Mouse (Mus musculus) cortical plate, adult 2 months (tissue): ENCODE data around the gene 1700057G04Rik. TPM values are rescaled to one million over a fixed set of nuclear protein-coding genes. Genes with fewer than 3 reads are reported as not detected.

Experiments used
- H3K27ac ChIP-seq: fragments of 200-500 bp; 2 replicates; pipeline ENCODE4 v1.5.1; 2012; ENCODE audit warnings: low read length, control low read depth, inconsistent platforms; ENCODE audit not compliant: insufficient read depth
- H3K4me1 ChIP-seq: fragments of 200-500 bp; 2 replicates; pipeline ENCODE4 v1.6.1; 2011; ENCODE audit warnings: low read length; ENCODE audit not compliant: control insufficient read depth, insufficient read depth
- H3K4me3 ChIP-seq: fragments of 200-500 bp; 2 replicates; pipeline ENCODE4 v1.5.1; 2011; ENCODE audit warnings: mild to moderate bottlenecking, low read length, control low read depth; ENCODE audit not compliant: insufficient read depth
- CTCF ChIP-seq: fragments of 200-500 bp; IDR thresholded peaks from 2 replicates; pipeline ENCODE4 v1.5.1; 2011; ENCODE audit warnings: mild to moderate bottlenecking, control low read depth, low read length; ENCODE audit not compliant: insufficient read depth; ENCODE audit errors: extremely low read depth
- POLR2A ChIP-seq: fragments of 200-500 bp; IDR thresholded peaks from 2 replicates; pipeline ENCODE4 v1.6.1; 2011; ENCODE audit warnings: mild to moderate bottlenecking, low read length, control low read depth; ENCODE audit not compliant: insufficient read depth; ENCODE audit errors: extremely low read depth
- polyA plus RNA-seq: library from polyadenylated mRNA; depleted of rRNA; stranded (reverse); fragments of >200 nt; gene quantifications from 2 replicates; pipeline ENCODE4 v1.2.3, GENCODE M21; 2012

The 1700057G04Rik gene
- polyA plus RNA-seq, 1 experiment = not detected

DNA sequence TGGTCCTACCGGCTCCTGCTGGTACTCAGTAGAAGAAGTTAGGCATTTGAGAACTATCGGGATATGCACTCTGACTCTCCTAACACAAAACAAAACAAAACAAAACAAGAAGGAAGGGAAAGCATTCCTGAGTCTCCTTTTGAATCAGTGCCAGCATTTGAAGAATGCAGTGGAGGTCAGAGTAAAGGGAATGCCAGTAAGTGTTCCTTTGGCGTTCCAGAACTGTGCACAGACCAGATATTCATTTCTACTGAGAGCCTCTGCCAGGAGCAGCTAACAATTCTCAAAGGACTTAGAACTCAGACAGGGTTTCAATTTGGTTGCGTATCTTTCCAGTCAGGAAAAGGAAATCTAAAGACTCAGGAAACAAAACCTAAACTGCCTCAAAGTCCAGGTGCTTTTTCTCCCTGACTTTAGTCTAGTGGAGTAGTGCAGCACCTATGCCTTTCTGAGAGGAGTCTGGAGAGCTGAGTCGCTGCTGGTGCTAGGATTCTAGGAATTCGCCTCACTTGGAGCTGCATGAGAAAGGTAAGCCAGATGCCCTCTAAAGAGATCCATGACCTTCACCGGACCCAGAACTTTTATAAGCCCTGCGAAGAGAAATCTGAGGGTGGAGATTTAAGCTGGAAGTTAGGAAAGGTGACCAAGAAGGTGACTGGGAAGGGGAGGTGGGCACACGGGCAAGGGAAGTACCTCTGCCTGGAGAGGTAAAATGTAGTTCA, 33.5 kb upstream of the 1700057G04Rik start, which contains the start of gene Plscr2:
Gene Plscr2, plus strand, starts transcription at position 117 of the 722 bp plus-strand sequence.
- Histone ChIP-seq H3K4me1 (no peaks in the 10 kb centered on the region), H3K27ac (0 out of 2 replicates have a peak within 1 kb of the TSS, but pooled peaks have one; percentile 59), H3K4me3 (peak within 1 kb of the TSS; percentile 31)
- TF ChIP-seq CTCF = no peak
- no peak for TF ChIP-seq POLR2A

DNA sequence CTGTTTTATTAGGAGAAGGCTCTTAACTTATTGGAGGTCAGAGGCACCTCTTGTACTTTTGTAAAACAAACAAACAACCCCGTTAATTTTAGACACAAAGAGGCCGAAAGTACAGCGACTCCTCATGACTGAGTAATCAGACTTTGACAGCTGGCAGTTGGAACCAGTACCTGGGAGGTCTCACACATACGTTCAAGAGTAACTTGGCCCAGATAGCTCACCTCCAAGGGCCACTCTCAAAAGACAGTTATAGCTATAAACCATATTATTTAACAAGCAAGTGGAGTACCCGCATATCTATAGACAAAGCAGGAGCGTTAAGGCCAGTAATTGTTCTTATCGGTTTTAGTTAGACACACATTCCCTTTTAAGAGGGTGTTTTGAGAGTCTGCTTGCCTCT, 32.8 kb upstream of the 1700057G04Rik start:
- Histone ChIP-seq H3K27ac (no peak overlapping the region), H3K4me3 (peak overlapping the region; percentile 31; the same call in 1 of the 2 replicates)

DNA sequence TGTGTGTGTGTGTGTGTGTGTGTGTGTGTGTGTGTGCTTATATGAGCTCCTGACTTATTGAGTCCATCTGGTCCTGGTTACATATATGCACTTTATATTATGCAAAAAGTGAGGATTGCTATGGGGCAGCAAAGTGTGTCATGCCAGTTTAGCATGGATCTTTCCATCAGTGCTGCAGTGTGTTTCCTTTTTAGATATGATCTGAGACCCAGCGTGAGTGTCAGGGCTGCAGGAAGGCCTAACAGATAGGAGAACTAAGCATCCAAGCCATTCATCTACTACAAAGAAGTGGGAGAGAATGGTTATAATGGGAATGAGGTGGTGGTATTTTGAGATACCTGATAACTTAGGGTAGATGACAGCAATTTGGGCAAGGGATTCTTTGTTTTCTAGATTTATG, 29.1 kb upstream of the 1700057G04Rik start:
- no peaks in the 10 kb centered on the region for H3K4me1 ChIP-seq
- H3K4me3 ChIP-seq = no peak overlapping the region
- H3K27ac ChIP-seq = no peak overlapping the region
- TF ChIP-seq CTCF = no peak
- TF ChIP-seq POLR2A = no peak

More for the DNA sequence above, 32.8 kb upstream of the 1700057G04Rik start:
- no peak for TF ChIP-seq POLR2A
- TF ChIP-seq CTCF = no peak
- no peaks in the 10 kb centered on the region for H3K4me1 ChIP-seq

DNA sequence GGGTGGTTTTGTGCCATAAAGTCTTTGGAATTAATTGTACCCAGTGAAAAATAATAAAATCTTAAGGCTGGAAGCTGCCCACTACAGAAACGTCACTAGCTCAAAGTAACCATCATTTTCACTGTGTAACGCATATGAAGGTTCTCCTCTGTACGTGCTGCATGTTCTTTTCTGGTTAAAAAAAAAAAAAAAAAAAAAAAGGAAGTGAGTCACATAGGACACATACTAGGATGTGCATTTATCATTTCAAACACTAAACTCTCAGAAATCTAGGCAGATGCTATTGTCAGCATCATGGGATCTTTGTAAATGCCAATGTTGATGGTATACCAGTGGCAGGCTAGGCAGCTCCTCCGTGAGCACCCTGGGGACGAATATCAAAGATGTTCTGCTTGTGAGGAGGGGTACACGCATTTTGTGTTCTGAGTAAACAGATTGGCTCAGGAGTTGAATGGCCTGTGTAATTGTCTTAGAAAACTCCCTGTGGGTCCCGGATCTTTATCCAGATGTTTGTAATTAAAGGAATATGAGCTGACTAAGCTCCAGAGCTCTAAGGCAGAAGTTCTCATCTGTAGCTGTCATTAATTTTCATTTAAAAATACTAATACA, 26.5 kb upstream of the 1700057G04Rik start:
- no peaks in the 10 kb centered on the region for H3K4me1 ChIP-seq
- no peak overlapping the region for H3K27ac ChIP-seq
- TF ChIP-seq CTCF (no peak), POLR2A (no peak)
- H3K4me3 ChIP-seq = no peak overlapping the region

DNA sequence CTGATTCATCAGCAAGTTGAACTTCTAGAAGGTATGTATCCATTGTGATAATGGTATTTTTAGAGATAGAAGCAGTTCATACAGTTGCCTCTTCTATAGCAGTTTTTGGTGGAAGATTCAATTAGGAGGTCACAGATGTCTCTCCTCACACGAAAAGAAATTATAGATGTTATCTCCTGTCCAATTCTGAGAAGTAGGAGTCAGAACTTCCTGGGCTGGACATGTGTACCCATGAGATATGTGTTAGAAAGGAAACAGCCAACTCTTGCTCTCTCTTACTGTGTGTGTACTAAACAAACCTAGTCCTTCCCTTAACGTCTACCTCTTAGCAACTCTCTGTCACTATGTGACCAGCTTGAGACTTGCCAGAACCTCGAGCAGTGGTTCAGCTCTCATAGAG, 19.5 kb upstream of the 1700057G04Rik start:
- TF ChIP-seq CTCF = no peak
- TF ChIP-seq POLR2A = no peak
- Histone ChIP-seq H3K4me1 (no peaks in the 10 kb centered on the region), H3K27ac (no peak overlapping the region), H3K4me3 (no peak overlapping the region)

DNA sequence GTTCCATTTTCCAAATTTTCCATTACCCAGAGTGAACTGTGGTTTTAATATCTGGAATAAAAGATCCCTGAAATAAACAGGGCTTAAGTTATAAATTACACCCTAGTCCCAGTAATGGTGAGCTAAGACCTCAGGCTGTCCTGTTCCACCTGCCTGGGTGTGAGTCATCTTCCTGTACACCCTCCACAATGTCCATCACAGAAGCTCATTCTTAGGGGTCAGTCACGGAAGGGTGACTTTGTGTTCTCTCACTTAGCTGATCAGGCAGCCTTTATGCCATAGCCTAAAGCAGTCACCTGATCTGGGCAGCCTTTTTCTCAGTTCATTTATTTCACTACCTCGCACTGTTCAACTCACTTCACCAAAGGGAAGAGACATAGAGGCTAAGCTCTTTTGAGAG, 17.0 kb upstream of the 1700057G04Rik start:
- no peak for TF ChIP-seq POLR2A
- TF ChIP-seq CTCF = no peak
- no peaks in the 10 kb centered on the region for H3K4me1 ChIP-seq
- no peak overlapping the region for H3K27ac ChIP-seq
- H3K4me3 ChIP-seq = no peak overlapping the region

DNA sequence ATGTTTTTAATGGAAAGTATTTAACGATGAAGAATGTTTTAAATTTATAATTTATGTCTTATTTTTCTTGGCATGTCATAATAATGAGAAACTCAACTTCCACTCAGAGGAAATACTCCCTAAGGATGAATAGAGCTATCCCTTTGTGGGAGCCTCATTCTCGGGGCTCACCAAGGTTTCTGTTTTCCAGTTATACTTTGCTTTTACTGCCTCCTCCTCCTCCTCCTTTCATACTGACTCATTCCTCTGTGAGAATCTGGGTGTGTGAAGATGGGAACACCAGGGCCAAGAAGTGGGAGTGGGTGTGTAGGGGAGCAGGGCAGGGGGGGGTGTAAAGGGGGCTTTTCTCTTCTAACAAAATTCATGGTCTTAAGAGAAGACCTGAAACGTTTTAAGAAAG, 16.3 kb upstream of the 1700057G04Rik start:
- H3K27ac ChIP-seq = no peak overlapping the region
- H3K4me1 ChIP-seq = no peaks in the 10 kb centered on the region
- TF ChIP-seq POLR2A (no peak), CTCF (no peak)
- no peak overlapping the region for H3K4me3 ChIP-seq

DNA sequence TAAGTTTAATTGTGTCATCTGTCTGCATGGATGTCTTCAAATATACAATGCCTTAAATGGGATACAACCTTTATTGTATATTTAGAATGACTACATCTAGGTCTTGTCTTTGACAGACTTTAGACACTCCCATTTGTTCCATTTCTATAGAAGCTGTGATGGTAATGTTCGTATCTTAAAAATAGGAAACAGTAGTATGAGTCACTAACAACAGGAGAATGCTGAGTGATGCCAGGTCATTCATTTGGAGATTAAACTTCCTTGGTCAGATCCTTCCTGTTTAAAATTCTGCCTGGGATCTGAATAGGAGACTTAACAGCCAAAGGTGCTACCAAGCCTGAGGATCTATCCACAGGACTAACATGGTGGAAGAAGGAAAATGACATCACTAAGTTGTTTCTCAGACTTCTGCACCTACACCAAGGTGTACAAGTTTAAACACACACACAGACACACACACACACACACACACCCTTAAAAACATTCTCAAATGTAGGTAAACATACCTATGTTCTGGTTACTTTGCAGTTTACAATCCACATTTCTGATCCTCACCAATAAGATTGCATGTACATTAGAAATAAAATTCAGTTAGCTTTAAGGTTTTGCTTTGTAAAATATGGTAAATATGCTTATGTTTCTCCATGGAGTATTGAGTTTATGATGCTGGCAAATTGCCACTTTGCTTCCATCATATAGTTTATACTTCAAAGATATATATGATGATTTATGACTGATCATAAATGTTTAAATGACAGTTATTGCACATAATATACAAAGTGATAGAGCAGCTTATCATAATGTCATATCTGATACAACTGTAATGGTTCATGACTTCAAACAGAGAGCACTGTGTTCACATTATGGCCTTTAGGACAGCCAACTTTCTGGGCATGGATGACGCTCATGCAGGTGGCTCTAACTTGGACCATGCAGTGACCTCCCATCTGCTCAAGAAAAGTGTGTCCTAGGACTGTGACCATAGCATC, 15.3 kb upstream of the 1700057G04Rik start:
- Histone ChIP-seq H3K27ac (no peak overlapping the region), H3K4me3 (no peak overlapping the region), H3K4me1 (no peaks in the 10 kb centered on the region)
- TF ChIP-seq POLR2A (no peak), CTCF (no peak)

DNA sequence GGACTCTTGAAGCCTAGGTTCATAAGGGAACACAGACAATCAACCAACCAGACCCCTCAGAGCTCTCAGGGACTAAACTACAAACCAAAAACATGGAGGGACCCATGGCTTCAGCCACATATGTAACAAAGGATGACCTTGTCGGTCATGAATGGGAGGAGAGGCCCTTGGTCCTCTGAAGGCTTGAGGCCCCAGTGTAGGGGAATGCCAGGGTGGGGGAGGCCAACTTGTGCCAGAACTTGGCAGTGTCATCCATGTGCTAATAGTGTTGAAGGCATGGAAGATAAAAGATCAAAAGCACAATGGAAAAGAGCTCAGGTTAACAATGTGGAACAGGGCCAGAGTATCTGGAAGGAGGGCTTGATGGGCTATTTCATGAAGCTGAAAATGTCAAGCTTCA, 10.9 kb upstream of the 1700057G04Rik start:
- Histone ChIP-seq H3K27ac (no peak overlapping the region), H3K4me3 (no peak overlapping the region), H3K4me1 (no peaks in the 10 kb centered on the region)
- TF ChIP-seq POLR2A (no peak), CTCF (no peak)
